Mouse (Mus musculus): ENCODE data around the gene Olfr577.

GRCm38 (mm10) chr7:102958137-102958536, 17.6 kb downstream of the Olfr577 start:
- no peak for TF ChIP-seq CTCF (IDR thresholded peaks at IDR 0.05; ENCODE audit: low read depth, low read length)
- TF ChIP-seq POLR2A (IDR thresholded peaks at IDR 0.05; ENCODE audit: extremely low read depth, insufficient read depth, low read length), result no peak

All from liver, adult 2 months (tissue).